Mouse (Mus musculus) liver, embryonic 11.5 days (tissue): Measurements from ENCODE around the gene Hagh. TPM values are rescaled to one million over a fixed set of nuclear protein-coding genes. Genes with fewer than 3 reads are reported as not detected.
A peak's percentile ranks its signal among the peaks of the same experiment; 100 is the strongest.

Source experiments
- ATAC-seq: fragments of 200-750 bp; cut with Nextera tagmentation; replicated peaks from 2 replicates; pipeline ENCODE4 v1.8.0; 2017; ENCODE audit warnings: moderate number of reproducible peaks, mild to moderate bottlenecking, moderate TSS enrichment, moderate library complexity; ENCODE audit not compliant: low FRiP score
- DNase-seq: peaks from one replicate; pipeline ENCODE4 v3.0.0-alpha.2; 2017; ENCODE audit warnings: low spot score
- H3K27ac ChIP-seq: fragments of 300-500 bp; sonication (generic); 2 replicates; pipeline ENCODE4 v1.5.1; 2014; ENCODE audit warnings: mild to moderate bottlenecking, low read depth, low read length, control low read depth
- H3K27me3 ChIP-seq: fragments of 300-500 bp; sonication (generic); replicated peaks from 2 replicates; pipeline ENCODE4 v1.6.1; 2014; ENCODE audit warnings: low read length, mixed read lengths; ENCODE audit not compliant: control insufficient read depth, insufficient read depth
- H3K36me3 ChIP-seq: fragments of 300-500 bp; sonication (generic); 2 replicates; pipeline ENCODE4 v1.6.1; 2014; ENCODE audit warnings: mild to moderate bottlenecking, low read length, moderate library complexity, mixed read lengths; ENCODE audit not compliant: control insufficient read depth, insufficient read depth
- H3K4me1 ChIP-seq: fragments of 300-500 bp; sonication (generic); replicated peaks from 2 replicates; pipeline ENCODE4 v1.6.1; 2014; ENCODE audit warnings: low read length, mixed read lengths; ENCODE audit not compliant: control insufficient read depth, insufficient read depth
- H3K4me2 ChIP-seq: fragments of 300-500 bp; sonication (generic); 2 replicates; pipeline ENCODE4 v1.6.1; 2014; ENCODE audit warnings: mild to moderate bottlenecking, control low read depth, moderate library complexity
- H3K4me3 ChIP-seq: fragments of 300-500 bp; sonication (generic); 2 replicates; pipeline ENCODE4 v1.5.1; 2014; ENCODE audit warnings: low read depth, low read length, control low read depth
- H3K9ac ChIP-seq: fragments of 300-500 bp; sonication (generic); 2 replicates; pipeline ENCODE4 v1.6.1; 2014; ENCODE audit warnings: low read depth, low read length, control low read depth
- H3K9me3 ChIP-seq: fragments of 300-500 bp; sonication (generic); 2 replicates; pipeline ENCODE4 v1.6.1; 2016; ENCODE audit warnings: low read length, inconsistent platforms, mixed read lengths; ENCODE audit not compliant: control insufficient read depth
- WGBS: fragments of 180-500 bp; shearing (Covaris S2); extraction: QIAGEN DNeasy Blood & Tissue Kit; methylation state at CpG from one replicate; pipeline ENCODE4 v1.1.7; 2014; 5-methylcytosine and 5-hydroxymethylcytosine counted together
- polyA plus RNA-seq: library from polyadenylated mRNA; unstranded; fragments of >200 nt; fragmentation: Nextera tagmentation; extraction: Ambion mirVana; gene quantifications from 2 replicates; pipeline ENCODE4 v1.2.1, GENCODE M21; 2014

Hagh gene
- polyA plus RNA-seq, 1 experiment from 2014 or later: 56.3 TPM

DNA sequence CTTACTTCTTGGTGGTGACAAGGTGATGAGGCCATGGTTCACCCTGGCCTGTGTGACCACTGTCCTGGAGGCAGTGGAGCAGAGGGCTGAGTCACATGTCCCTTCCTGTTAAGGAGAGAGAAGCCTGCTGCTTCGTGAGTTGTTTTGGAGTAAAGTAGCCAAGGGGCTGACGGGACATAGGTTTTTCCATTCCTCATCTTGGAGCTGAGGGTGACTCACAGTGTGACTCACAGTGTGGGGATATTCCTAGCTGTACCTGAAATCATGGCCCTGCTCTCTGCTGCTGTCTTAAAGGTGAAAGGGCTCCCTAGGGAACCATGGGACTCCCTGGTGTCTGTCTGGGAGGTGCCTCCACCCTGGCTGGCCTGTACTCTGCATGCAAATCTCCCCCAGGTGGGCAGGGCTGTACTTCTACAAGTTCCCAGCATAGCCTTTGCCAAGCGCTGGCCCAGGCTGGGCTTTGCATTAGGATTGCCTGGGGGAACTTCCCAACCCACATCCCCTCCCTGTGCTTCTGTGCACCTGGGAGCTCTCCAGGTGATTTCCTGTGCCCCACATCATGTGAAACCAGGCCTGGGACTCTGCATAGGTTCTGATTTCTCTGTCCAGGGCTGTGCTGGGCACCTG is 16.0 kb downstream of the Hagh start:
- DNase-seq (no peak), ATAC-seq (no peak)
- 77% methylated on average over 3 of the region's 3 CpGs for WGBS
- Histone ChIP-seq H3K9me3 (no peaks in the 10 kb centered on the region), H3K4me3 (no peak overlapping the region), H3K9ac (no peak overlapping the region), H3K4me2 (no peak overlapping the region), H3K27ac (no peak overlapping the region), H3K27me3 (no peaks in the 10 kb centered on the region; the same call in 1 of the 2 replicates), H3K4me1 (peaks cover 18% of the 10 kb centered on the region), H3K36me3 (peaks cover 12% of the 10 kb centered on the region; the same call in 1 of the 2 replicates)

DNA sequence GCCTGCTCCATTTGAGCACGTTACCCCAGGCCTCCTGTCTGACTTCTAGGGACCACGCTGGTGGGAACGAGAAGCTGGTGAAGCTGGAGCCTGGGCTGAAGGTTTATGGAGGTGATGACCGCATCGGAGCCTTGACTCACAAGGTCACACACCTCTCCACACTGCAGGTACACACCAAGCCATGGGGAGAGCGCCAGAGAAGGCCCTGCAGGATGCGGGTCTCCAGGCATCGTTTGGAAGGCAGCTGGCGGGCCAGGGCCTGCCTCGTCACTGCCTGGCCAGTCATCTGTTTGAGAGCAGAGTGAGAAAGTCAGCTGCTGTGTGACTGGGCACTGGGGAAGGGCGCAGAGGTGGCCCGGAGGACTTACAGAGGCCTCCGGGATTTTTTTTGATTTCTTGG is 16.6 kb downstream of the Hagh start:
- WGBS: 85% methylated on average over 13 of the region's 13 CpGs
- H3K9me3 ChIP-seq: no peaks in the 10 kb centered on the region
- DNase-seq (no peak), ATAC-seq (no peak)
- peaks cover 15% of the 10 kb centered on the region; the same call in 1 of the 2 replicates for H3K36me3 ChIP-seq
- no peak overlapping the region for H3K4me3 ChIP-seq
- H3K27me3 ChIP-seq: no peaks in the 10 kb centered on the region
- no peak overlapping the region for H3K9ac ChIP-seq
- no peak overlapping the region for H3K27ac ChIP-seq
- H3K4me1 ChIP-seq: peaks cover 12% of the 10 kb centered on the region
- no peak overlapping the region for H3K4me2 ChIP-seq

- Histone ChIP-seq H3K27me3 (no peaks in the 10 kb centered on the region), H3K9me3 (no peaks in the 10 kb centered on the region), H3K4me1 (peaks cover 12% of the 10 kb centered on the region), H3K36me3 (peaks cover 12% of the 10 kb centered on the region; the same call in 1 of the 2 replicates), H3K9ac (peak overlapping the region; percentile 3; the same call in 1 of the 2 replicates), H3K4me2 (no peak overlapping the region), H3K4me3 (no peak overlapping the region), H3K27ac (no peak overlapping the region)
- DNase-seq (no peak), ATAC-seq (peak; percentile 33; the same call in 1 of the 2 replicates)
- 82% methylated on average over 8 of the region's 8 CpGs for WGBS
These were observed 18.0 kb downstream of the Hagh start for GRCm38 (mm10) chr17:24857831-24858470.

GRCm38 (mm10) chr17:24858967-24859366 is 19.0 kb downstream of the Hagh start:
- Histone ChIP-seq H3K9ac (no peak overlapping the region), H3K4me3 (no peak overlapping the region), H3K27ac (no peak overlapping the region), H3K4me2 (no peak overlapping the region), H3K4me1 (peaks cover 12% of the 10 kb centered on the region), H3K36me3 (peaks cover 9% of the 10 kb centered on the region; the same call in 1 of the 2 replicates), H3K9me3 (no peaks in the 10 kb centered on the region), H3K27me3 (no peaks in the 10 kb centered on the region)
- 74% methylated on average over 6 of the region's 6 CpGs for WGBS
- no peak for DNase-seq
- ATAC-seq: peak; percentile 90

GRCm38 (mm10) chr17:24860076-24860475 is 20.1 kb downstream of the Hagh start:
- Histone ChIP-seq H3K9me3 (no peaks in the 10 kb centered on the region), H3K27ac (no peak overlapping the region), H3K9ac (no peak overlapping the region), H3K36me3 (peaks cover 7% of the 10 kb centered on the region; the same call in 1 of the 2 replicates), H3K4me3 (no peak overlapping the region), H3K4me2 (no peak overlapping the region), H3K4me1 (peaks cover 12% of the 10 kb centered on the region), H3K27me3 (no peaks in the 10 kb centered on the region)
- DNase-seq: no peak
- ATAC-seq: no peak; the same call in 1 of the 2 replicates
- WGBS: 85% methylated on average over 8 of the region's 8 CpGs

DNA sequence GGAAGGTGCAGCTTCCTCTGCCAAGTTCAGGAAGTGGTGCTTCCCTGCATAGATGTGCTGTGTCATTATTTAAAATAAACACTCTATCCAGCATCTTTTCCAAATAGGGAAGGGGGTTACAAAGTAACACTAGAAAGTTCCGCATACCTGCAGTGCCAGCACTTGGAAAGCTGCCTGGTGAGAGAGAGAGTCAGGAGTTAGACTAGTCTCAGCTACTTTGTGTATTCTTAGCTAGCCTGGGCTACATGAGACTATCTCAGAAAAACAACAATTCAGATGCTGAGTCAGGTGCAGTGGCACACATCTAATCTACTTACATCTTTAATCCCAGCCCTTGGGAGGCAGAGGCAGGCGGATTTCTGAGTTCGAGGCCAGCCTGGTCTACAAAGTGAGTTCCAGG is 21.8 kb downstream of the Hagh start:
- no peaks in the 10 kb centered on the region for H3K27me3 ChIP-seq
- H3K36me3 ChIP-seq: peaks cover 6% of the 10 kb centered on the region; the same call in 1 of the 2 replicates
- no peak overlapping the region for H3K4me3 ChIP-seq
- WGBS: 91% methylated on average over 3 of the region's 3 CpGs
- H3K27ac ChIP-seq: no peak overlapping the region
- ATAC-seq: no peak
- H3K4me1 ChIP-seq: peaks cover 12% of the 10 kb centered on the region
- no peak overlapping the region for H3K4me2 ChIP-seq
- no peak overlapping the region for H3K9ac ChIP-seq
- DNase-seq: no peak
- no peaks in the 10 kb centered on the region for H3K9me3 ChIP-seq

GRCm38 (mm10) chr17:24865776-24866175 is 25.8 kb downstream of the Hagh start, which contains the start of gene Igfals:
TSS of gene Igfals (plus strand) at chr17:24865997.
- Histone ChIP-seq H3K9me3 (no peaks in the 10 kb centered on the region), H3K4me2 (no peak within 1 kb of the TSS), H3K4me1 (no peaks in the 10 kb centered on the region), H3K9ac (no peak within 1 kb of the TSS), H3K27me3 (no peaks in the 10 kb centered on the region), H3K36me3 (peaks cover 5% of the 10 kb centered on the region; the same call in 1 of the 2 replicates), H3K4me3 (no peak within 1 kb of the TSS), H3K27ac (no peak within 1 kb of the TSS)
- no peak for ATAC-seq
- DNase-seq: no peak
- WGBS: 86% methylated on average over 8 of the region's 8 CpGs

GRCm38 (mm10) chr17:24867914-24868313 is 28.0 kb downstream of the Hagh start:
- H3K4me3 ChIP-seq: no peak overlapping the region
- no peak overlapping the region for H3K27ac ChIP-seq
- H3K27me3 ChIP-seq: no peaks in the 10 kb centered on the region
- H3K36me3 ChIP-seq: peaks cover 2% of the 10 kb centered on the region; the same call in 1 of the 2 replicates
- ATAC-seq: no peak
- DNase-seq: no peak
- WGBS: 93% methylated on average over 10 of the region's 10 CpGs
- no peak overlapping the region for H3K4me2 ChIP-seq
- H3K9ac ChIP-seq: no peak overlapping the region
- no peaks in the 10 kb centered on the region for H3K4me1 ChIP-seq
- no peaks in the 10 kb centered on the region for H3K9me3 ChIP-seq
